Mouse (Mus musculus) stomach, embryonic 16.5 days (tissue): ENCODE measurements around the gene Smyd5. TPM values are rescaled to one million over a fixed set of nuclear protein-coding genes. Genes with fewer than 3 reads are reported as not detected.
A peak's percentile ranks its signal among the peaks of the same experiment; 100 is the strongest.

Experiments used
- ATAC-seq: fragments of 200-750 bp; cut with Nextera tagmentation; 2 replicates; pipeline ENCODE4 v1.8.0; 2017; ENCODE audit warnings: moderate number of reproducible peaks, moderate TSS enrichment; ENCODE audit not compliant: insufficient read depth, low FRiP score
- H3K27ac ChIP-seq: fragments of 300-500 bp; sonication (generic); 2 replicates; pipeline ENCODE4 v1.5.1; 2014; ENCODE audit warnings: low read length
- H3K27me3 ChIP-seq: fragments of 300-500 bp; sonication (generic); 2 replicates; pipeline ENCODE4 v1.6.1; 2014; ENCODE audit warnings: low read length, control low read depth, mixed read lengths; ENCODE audit not compliant: control insufficient read depth, insufficient read depth
- H3K36me3 ChIP-seq: fragments of 300-500 bp; sonication (generic); 2 replicates; pipeline ENCODE4 v1.6.1; 2014; ENCODE audit warnings: low read length; ENCODE audit not compliant: control insufficient read depth, insufficient read depth
- H3K4me1 ChIP-seq: fragments of 300-500 bp; sonication (generic); 2 replicates; pipeline ENCODE4 v1.6.1; 2014; ENCODE audit warnings: low read length, control low read depth, mixed read lengths; ENCODE audit not compliant: control insufficient read depth, insufficient read depth
- H3K4me2 ChIP-seq: fragments of 300-500 bp; sonication (generic); 2 replicates; pipeline ENCODE4 v1.6.1; 2014; ENCODE audit warnings: low read depth, low read length, mixed read lengths
- H3K4me3 ChIP-seq: fragments of 300-500 bp; sonication (generic); replicated peaks from 2 replicates; pipeline ENCODE4 v1.5.1; 2014; ENCODE audit warnings: mild to moderate bottlenecking, low read length
- H3K9ac ChIP-seq: fragments of 300-500 bp; sonication (generic); 2 replicates; pipeline ENCODE4 v1.6.1; 2014; ENCODE audit warnings: low read length
- H3K9me3 ChIP-seq: fragments of 300-500 bp; sonication (generic); replicated peaks from 2 replicates; pipeline ENCODE4 v1.6.1; 2016; ENCODE audit warnings: low read length, control low read depth; ENCODE audit not compliant: control insufficient read depth
- WGBS: fragments of 180-500 bp; shearing (Covaris S2); extraction: QIAGEN DNeasy Blood & Tissue Kit; methylation state at CpG from one replicate; pipeline ENCODE4 v1.1.7; 2014; 5-methylcytosine and 5-hydroxymethylcytosine counted together
- polyA plus RNA-seq: library from polyadenylated mRNA; unstranded; fragments of >200 nt; fragmentation: Nextera tagmentation; extraction: Ambion mirVana; gene quantifications from 2 replicates; pipeline ENCODE4 v1.2.1, GENCODE M21; 2015

The Smyd5 gene
- polyA plus RNA-seq = 41.6 and 43.1 TPM in 2 replicates

DNA sequence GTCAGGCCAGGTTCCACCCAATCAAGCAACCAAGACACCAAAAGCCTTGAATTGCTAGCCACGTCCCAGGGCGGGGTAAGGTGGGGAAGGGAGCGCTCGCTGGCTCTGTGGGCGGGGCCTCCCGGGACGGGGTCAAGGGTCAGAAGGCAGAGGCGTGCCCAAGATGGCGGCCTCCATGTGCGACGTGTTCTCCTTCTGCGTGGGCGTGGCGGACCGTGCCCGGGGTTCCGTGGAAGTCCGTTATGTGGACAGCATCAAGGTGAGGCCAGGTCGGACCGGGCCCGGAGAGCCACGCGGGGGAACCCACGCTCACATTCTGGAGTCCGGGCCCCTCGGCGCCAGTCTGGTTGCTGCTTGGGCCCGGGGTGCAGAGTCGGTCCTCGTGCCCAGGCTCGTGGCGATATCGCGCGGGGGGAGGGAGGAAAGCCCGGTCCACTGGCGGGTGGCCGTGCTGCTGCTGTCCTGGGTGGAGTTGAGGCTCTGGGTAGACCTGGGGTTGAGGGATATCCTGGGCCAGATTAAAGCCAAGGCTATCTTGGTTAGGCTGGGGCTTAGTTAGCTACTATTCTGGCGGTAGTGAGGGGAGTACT lies at the start of gene Smyd5:
TSS of gene Smyd5 (plus strand) at position 148 of the 590 bp plus-strand sequence.
- H3K27ac ChIP-seq = no peak within 1 kb of the TSS
- no peaks in the 10 kb centered on the region for H3K27me3 ChIP-seq
- under 1% methylated on average over 39 of the region's 39 CpGs for WGBS

DNA sequence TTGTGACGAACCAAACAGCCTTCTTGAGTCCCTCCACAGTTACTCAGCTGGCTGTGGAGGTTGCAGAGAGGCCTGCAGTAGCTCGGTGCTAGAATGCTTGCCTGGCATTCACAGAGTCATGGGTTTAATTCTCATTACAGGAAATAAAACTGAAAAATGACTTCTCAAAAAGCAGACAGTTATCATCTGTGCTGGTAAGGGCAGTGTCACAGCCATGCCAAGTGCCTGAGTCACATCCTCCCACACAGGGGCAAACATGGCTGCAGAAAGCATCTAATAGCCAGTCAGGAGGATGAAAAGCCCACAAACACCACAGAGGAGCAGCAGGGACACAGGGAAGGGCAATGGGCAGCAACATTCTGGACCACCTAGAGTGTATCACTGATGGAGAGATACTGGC lies 49.0 kb upstream of the Smyd5 start:
- H3K27ac ChIP-seq = no peak overlapping the region
- H3K27me3 ChIP-seq = no peaks in the 10 kb centered on the region; the same call in 1 of the 2 replicates
- no peak overlapping the region for H3K4me2 ChIP-seq
- no peak overlapping the region for H3K4me3 ChIP-seq
- 75% methylated on average over 2 of the region's 2 CpGs for WGBS
- no peak for ATAC-seq
- no peaks in the 10 kb centered on the region for H3K9me3 ChIP-seq
- no peaks in the 10 kb centered on the region for H3K36me3 ChIP-seq
- H3K4me1 ChIP-seq = peaks cover 10% of the 10 kb centered on the region; the same call in 1 of the 2 replicates
- H3K9ac ChIP-seq = no peak overlapping the region

More for the DNA sequence above, at the start of gene Smyd5:
- Histone ChIP-seq H3K4me1 (no peaks in the 10 kb centered on the region), H3K4me2 (peak within 1 kb of the TSS; percentile 56), H3K9ac (peak within 1 kb of the TSS; percentile 70), H3K9me3 (no peaks in the 10 kb centered on the region), H3K36me3 (no peaks in the 10 kb centered on the region), H3K4me3 (peak within 1 kb of the TSS; percentile 68)
- ATAC-seq = peak; percentile 84

- Histone ChIP-seq H3K4me1 (no peaks in the 10 kb centered on the region), H3K27me3 (no peaks in the 10 kb centered on the region; the same call in 1 of the 2 replicates), H3K36me3 (no peaks in the 10 kb centered on the region), H3K4me3 (no peak overlapping the region), H3K4me2 (no peak overlapping the region), H3K9ac (no peak overlapping the region), H3K9me3 (no peaks in the 10 kb centered on the region), H3K27ac (no peak overlapping the region)
- WGBS = 73% methylated on average over 5 of the region's 5 CpGs
- no peak for ATAC-seq
These were observed 43.2 kb upstream of the Smyd5 start for GRCm38 (mm10) chr6:85388608-85389007.

- WGBS = 17% methylated on average over 6 of the region's 7 CpGs
- Histone ChIP-seq H3K9ac (no peak overlapping the region), H3K4me2 (no peak overlapping the region), H3K36me3 (no peaks in the 10 kb centered on the region), H3K27me3 (no peaks in the 10 kb centered on the region), H3K4me3 (no peak overlapping the region), H3K4me1 (no peaks in the 10 kb centered on the region), H3K27ac (no peak overlapping the region), H3K9me3 (no peaks in the 10 kb centered on the region)
- ATAC-seq = no peak
These were observed 40.0 kb upstream of the Smyd5 start for GRCm38 (mm10) chr6:85391803-85392202.

- WGBS = 79% methylated on average over 2 of the region's 2 CpGs
- no peak overlapping the region for H3K9ac ChIP-seq
- H3K4me1 ChIP-seq = no peaks in the 10 kb centered on the region
- no peak overlapping the region for H3K4me3 ChIP-seq
- H3K9me3 ChIP-seq = no peaks in the 10 kb centered on the region
- no peaks in the 10 kb centered on the region for H3K36me3 ChIP-seq
- H3K27me3 ChIP-seq = no peaks in the 10 kb centered on the region
- no peak overlapping the region for H3K27ac ChIP-seq
- no peak for ATAC-seq
- no peak overlapping the region for H3K4me2 ChIP-seq
These were observed 36.4 kb upstream of the Smyd5 start for GRCm38 (mm10) chr6:85395360-85395759.

GRCm38 (mm10) chr6:85397165-85397564 lies 34.6 kb upstream of the Smyd5 start:
- 31% methylated on average over 1 of the region's 1 CpGs for WGBS
- H3K4me2 ChIP-seq = no peak overlapping the region
- no peak for ATAC-seq

GRCm38 (mm10) chr6:85399715-85400114 lies 32.1 kb upstream of the Smyd5 start:
- ATAC-seq = no peak
- no peak overlapping the region for H3K4me3 ChIP-seq
- H3K9ac ChIP-seq = 0 out of 2 replicates have a peak overlapping the region, but pooled peaks have one; percentile 5
- H3K4me1 ChIP-seq = no peaks in the 10 kb centered on the region
- 24% methylated on average over 5 of the region's 5 CpGs for WGBS
- H3K9me3 ChIP-seq = no peaks in the 10 kb centered on the region
- no peaks in the 10 kb centered on the region for H3K27me3 ChIP-seq
- H3K36me3 ChIP-seq = no peaks in the 10 kb centered on the region
- H3K4me2 ChIP-seq = no peak overlapping the region
- H3K27ac ChIP-seq = no peak overlapping the region

More at GRCm38 (mm10) chr6:85397165-85397564, 34.6 kb upstream of the Smyd5 start:
- Histone ChIP-seq H3K27me3 (no peaks in the 10 kb centered on the region), H3K36me3 (no peaks in the 10 kb centered on the region), H3K9me3 (no peaks in the 10 kb centered on the region), H3K27ac (no peak overlapping the region), H3K4me1 (no peaks in the 10 kb centered on the region), H3K4me3 (no peak overlapping the region), H3K9ac (no peak overlapping the region)

DNA sequence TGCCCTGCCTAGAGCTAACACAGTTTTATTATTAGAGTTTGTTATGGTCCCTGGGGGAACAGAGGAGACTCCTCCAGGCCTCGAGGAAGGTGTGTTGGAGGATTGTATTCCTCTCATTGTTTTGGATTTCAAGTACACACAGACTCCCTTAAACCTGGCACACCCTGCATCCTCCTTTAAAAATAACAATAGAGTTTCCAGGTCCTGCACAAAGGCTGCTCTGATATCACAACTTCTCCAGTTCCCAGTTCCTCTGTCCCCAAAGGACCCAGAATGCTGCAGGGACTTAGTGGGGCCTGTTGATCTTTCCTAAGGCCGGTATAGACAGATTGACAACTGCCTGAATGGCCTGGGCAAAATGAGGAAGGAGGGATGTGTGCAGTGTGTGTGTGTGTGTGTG lies 29.2 kb upstream of the Smyd5 start:
- no peak overlapping the region for H3K27ac ChIP-seq
- WGBS = 54% methylated on average over 2 of the region's 2 CpGs
- ATAC-seq = no peak

DNA sequence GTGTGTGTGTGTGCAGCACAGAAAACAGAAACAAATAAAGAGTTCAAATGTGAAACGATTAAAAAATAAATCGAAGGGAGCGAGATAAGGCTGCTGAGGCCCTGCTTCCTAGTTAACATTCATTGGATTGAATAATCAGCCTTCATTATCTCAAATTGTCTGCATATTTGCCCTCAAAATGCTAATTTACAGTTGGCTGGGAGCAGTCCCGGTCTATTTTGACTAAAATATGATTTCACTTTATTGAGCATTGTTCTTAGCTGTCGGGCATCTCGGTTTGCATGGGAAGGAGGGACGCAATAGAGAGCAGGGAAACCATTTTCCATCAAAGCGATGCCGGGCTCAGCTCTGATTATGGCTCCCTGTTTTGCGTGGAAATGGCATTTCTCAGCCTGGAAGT lies 28.8 kb upstream of the Smyd5 start:
- Histone ChIP-seq H3K4me3 (no peak overlapping the region), H3K4me2 (no peak overlapping the region), H3K27ac (no peak overlapping the region), H3K36me3 (no peaks in the 10 kb centered on the region), H3K4me1 (no peaks in the 10 kb centered on the region), H3K27me3 (peaks cover 8% of the 10 kb centered on the region), H3K9ac (no peak overlapping the region), H3K9me3 (no peaks in the 10 kb centered on the region)
- 79% methylated on average over 10 of the region's 10 CpGs for WGBS
- ATAC-seq = no peak

More for the DNA sequence above, 29.2 kb upstream of the Smyd5 start:
- Histone ChIP-seq H3K9me3 (no peaks in the 10 kb centered on the region), H3K4me2 (no peak overlapping the region), H3K27me3 (peaks cover 4% of the 10 kb centered on the region), H3K4me1 (no peaks in the 10 kb centered on the region), H3K4me3 (no peak overlapping the region), H3K9ac (no peak overlapping the region), H3K36me3 (no peaks in the 10 kb centered on the region)
